Mouse (Mus musculus) liver, embryonic 12.5 days (tissue): ENCODE measurements around the gene Paf1. TPM values are rescaled to one million over a fixed set of nuclear protein-coding genes. Genes with fewer than 3 reads are reported as not detected.

Source experiments
- ATAC-seq: fragments of 200-750 bp; cut with Nextera tagmentation; 2 replicates; pipeline ENCODE4 v1.8.0; 2017; ENCODE audit warnings: moderate number of reproducible peaks, mild to moderate bottlenecking, moderate library complexity
- H3K27ac ChIP-seq: fragments of 300-500 bp; sonication (generic); 2 replicates; pipeline ENCODE4 v1.5.1; 2016; ENCODE audit warnings: mild to moderate bottlenecking
- H3K27me3 ChIP-seq: fragments of 300-500 bp; sonication (generic); replicated peaks from 2 replicates; pipeline ENCODE4 v1.6.1; 2016; ENCODE audit warnings: mild to moderate bottlenecking, moderate library complexity
- H3K36me3 ChIP-seq: fragments of 300-500 bp; sonication (generic); 2 replicates; pipeline ENCODE4 v1.6.1; 2016; ENCODE audit warnings: mild to moderate bottlenecking, moderate library complexity
- H3K4me1 ChIP-seq: fragments of 300-500 bp; sonication (generic); 2 replicates; pipeline ENCODE4 v1.6.1; 2016
- H3K4me2 ChIP-seq: fragments of 300-500 bp; sonication (generic); 2 replicates; pipeline ENCODE4 v1.6.1; 2016; ENCODE audit warnings: mild to moderate bottlenecking, moderate library complexity
- H3K4me3 ChIP-seq: fragments of 300-500 bp; sonication (generic); 2 replicates; pipeline ENCODE4 v1.5.1; 2016; ENCODE audit warnings: mild to moderate bottlenecking, moderate library complexity
- H3K9ac ChIP-seq: fragments of 300-500 bp; sonication (generic); 2 replicates; pipeline ENCODE4 v1.6.1; 2016; ENCODE audit warnings: mild to moderate bottlenecking, moderate library complexity
- H3K9me3 ChIP-seq: fragments of 300-500 bp; sonication (generic); replicated peaks from 2 replicates; pipeline ENCODE4 v1.6.1; 2016; ENCODE audit warnings: mild to moderate bottlenecking, moderate library complexity
- WGBS: fragments of 180-500 bp; shearing (Covaris S2); methylation state at CpG from one replicate; pipeline ENCODE4 v1.1.7; 2016; ENCODE audit not compliant: insufficient replicate concordance; 5-methylcytosine and 5-hydroxymethylcytosine counted together
- polyA plus RNA-seq: library from polyadenylated mRNA; unstranded; fragments of >200 nt; fragmentation: Nextera tagmentation; extraction: Ambion mirVana; gene quantifications from 2 replicates; pipeline ENCODE4 v1.2.1, GENCODE M21; 2016

Gene Paf1
- polyA plus RNA-seq, 1 experiment from 2014 or later, result 42.4 TPM

GRCm38 (mm10) chr7:28357984-28358383 is 34.8 kb upstream of the Paf1 start:
- Histone ChIP-seq H3K36me3 (peaks cover 61% of the 10 kb centered on the region), H3K27ac (peak overlapping the region; percentile 70), H3K9ac (no peak overlapping the region)

GRCm38 (mm10) chr7:28358431-28358830 is 34.3 kb upstream of the Paf1 start:
- no peaks in the 10 kb centered on the region for H3K27me3 ChIP-seq
- no peak overlapping the region for H3K9ac ChIP-seq
- H3K4me3 ChIP-seq, result no peak overlapping the region
- WGBS, result 52% methylated on average over 7 of the region's 7 CpGs
- H3K4me1 ChIP-seq, result peaks cover 36% of the 10 kb centered on the region
- H3K9me3 ChIP-seq, result no peaks in the 10 kb centered on the region
- peak overlapping the region; percentile 70 for H3K27ac ChIP-seq
- ATAC-seq, result no peak
- H3K36me3 ChIP-seq, result peaks cover 56% of the 10 kb centered on the region
- no peak overlapping the region for H3K4me2 ChIP-seq

More at GRCm38 (mm10) chr7:28357984-28358383, 34.8 kb upstream of the Paf1 start:
- Histone ChIP-seq H3K4me2 (peak overlapping the region; percentile 4; the same call in 1 of the 2 replicates), H3K9me3 (no peaks in the 10 kb centered on the region), H3K4me3 (no peak overlapping the region), H3K4me1 (peaks cover 41% of the 10 kb centered on the region), H3K27me3 (no peaks in the 10 kb centered on the region)
- peak; percentile 36; the same call in 1 of the 2 replicates for ATAC-seq
- WGBS, result 11% methylated on average over 5 of the region's 5 CpGs

- H3K27me3 ChIP-seq, result no peaks in the 10 kb centered on the region
- WGBS, result 87% methylated on average over 10 of the region's 10 CpGs
- ATAC-seq, result no peak
- H3K9ac ChIP-seq, result no peak overlapping the region
- no peaks in the 10 kb centered on the region for H3K9me3 ChIP-seq
- peaks cover 29% of the 10 kb centered on the region for H3K4me1 ChIP-seq
- no peak overlapping the region for H3K4me2 ChIP-seq
- peaks cover 54% of the 10 kb centered on the region for H3K36me3 ChIP-seq
- H3K4me3 ChIP-seq, result no peak overlapping the region
- no peak overlapping the region for H3K27ac ChIP-seq
These were observed 32.9 kb upstream of the Paf1 start for GRCm38 (mm10) chr7:28359854-28360253.

GRCm38 (mm10) chr7:28360291-28360690 is 32.5 kb upstream of the Paf1 start:
- peaks cover 55% of the 10 kb centered on the region for H3K36me3 ChIP-seq
- ATAC-seq, result no peak

GRCm38 (mm10) chr7:28361647-28362341 is 31.0 kb upstream of the Paf1 start:
- H3K4me1 ChIP-seq, result peaks cover 26% of the 10 kb centered on the region
- no peak overlapping the region for H3K4me2 ChIP-seq
- H3K36me3 ChIP-seq, result peaks cover 63% of the 10 kb centered on the region
- H3K9me3 ChIP-seq, result no peaks in the 10 kb centered on the region
- 77% methylated on average over 20 of the region's 20 CpGs for WGBS
- H3K9ac ChIP-seq, result no peak overlapping the region
- H3K27ac ChIP-seq, result no peak overlapping the region
- H3K4me3 ChIP-seq, result no peak overlapping the region
- ATAC-seq, result no peak
- H3K27me3 ChIP-seq, result no peaks in the 10 kb centered on the region

More at GRCm38 (mm10) chr7:28360291-28360690, 32.5 kb upstream of the Paf1 start:
- Histone ChIP-seq H3K9ac (no peak overlapping the region), H3K4me2 (no peak overlapping the region), H3K27ac (no peak overlapping the region), H3K4me3 (no peak overlapping the region), H3K9me3 (no peaks in the 10 kb centered on the region), H3K27me3 (no peaks in the 10 kb centered on the region), H3K4me1 (peaks cover 29% of the 10 kb centered on the region)
- 82% methylated on average over 6 of the region's 6 CpGs for WGBS

- H3K36me3 ChIP-seq, result peaks cover 69% of the 10 kb centered on the region
- no peaks in the 10 kb centered on the region for H3K27me3 ChIP-seq
- no peak overlapping the region for H3K4me3 ChIP-seq
- H3K9me3 ChIP-seq, result no peaks in the 10 kb centered on the region
- peaks cover 18% of the 10 kb centered on the region for H3K4me1 ChIP-seq
- WGBS, result 69% methylated on average over 16 of the region's 16 CpGs
- H3K9ac ChIP-seq, result no peak overlapping the region; the same call in 1 of the 2 replicates
- ATAC-seq, result no peak
- no peak overlapping the region for H3K4me2 ChIP-seq
- H3K27ac ChIP-seq, result no peak overlapping the region
These were observed 30.2 kb upstream of the Paf1 start for GRCm38 (mm10) chr7:28362441-28363060.

- H3K27me3 ChIP-seq, result peaks cover 18% of the 10 kb centered on the region
- WGBS, result 81% methylated on average over 16 of the region's 16 CpGs
- no peak overlapping the region for H3K4me3 ChIP-seq
- peaks cover 27% of the 10 kb centered on the region for H3K4me1 ChIP-seq
- ATAC-seq, result no peak
- peaks cover 53% of the 10 kb centered on the region for H3K36me3 ChIP-seq
- H3K9ac ChIP-seq, result no peak overlapping the region
- no peaks in the 10 kb centered on the region for H3K9me3 ChIP-seq
- H3K4me2 ChIP-seq, result no peak overlapping the region
- no peak overlapping the region for H3K27ac ChIP-seq
These were observed 25.0 kb upstream of the Paf1 start for GRCm38 (mm10) chr7:28367663-28368275.

- peaks cover 52% of the 10 kb centered on the region for H3K36me3 ChIP-seq
- peaks cover 30% of the 10 kb centered on the region for H3K4me1 ChIP-seq
- H3K4me3 ChIP-seq, result no peak overlapping the region
- no peak overlapping the region for H3K9ac ChIP-seq
- H3K27ac ChIP-seq, result no peak overlapping the region
- H3K27me3 ChIP-seq, result peaks cover 18% of the 10 kb centered on the region
- no peak overlapping the region for H3K4me2 ChIP-seq
- WGBS, result 81% methylated on average over 16 of the region's 16 CpGs
- no peaks in the 10 kb centered on the region for H3K9me3 ChIP-seq
- ATAC-seq, result no peak
These were observed 24.4 kb upstream of the Paf1 start for GRCm38 (mm10) chr7:28368276-28368920.

GRCm38 (mm10) chr7:28370051-28370450 is 22.7 kb upstream of the Paf1 start:
- WGBS, result 86% methylated on average over 14 of the region's 14 CpGs
- peak overlapping the region; percentile 94; the same call in 1 of the 2 replicates for H3K4me2 ChIP-seq
- peaks cover 38% of the 10 kb centered on the region for H3K36me3 ChIP-seq
- peaks cover 18% of the 10 kb centered on the region for H3K27me3 ChIP-seq
- no peak overlapping the region for H3K9ac ChIP-seq
- H3K4me1 ChIP-seq, result peaks cover 46% of the 10 kb centered on the region
- no peak for ATAC-seq
- H3K9me3 ChIP-seq, result no peaks in the 10 kb centered on the region
- no peak overlapping the region for H3K27ac ChIP-seq
- H3K4me3 ChIP-seq, result peak overlapping the region; percentile 71; the same call in 1 of the 2 replicates

GRCm38 (mm10) chr7:28370977-28371513 is 21.7 kb upstream of the Paf1 start:
- no peaks in the 10 kb centered on the region for H3K9me3 ChIP-seq
- peaks cover 18% of the 10 kb centered on the region for H3K27me3 ChIP-seq
- peak overlapping the region; percentile 71 for H3K4me3 ChIP-seq
- peak overlapping the region; percentile 87 for H3K27ac ChIP-seq
- peak overlapping the region; percentile 79 for H3K9ac ChIP-seq
- H3K36me3 ChIP-seq, result peaks cover 30% of the 10 kb centered on the region
- ATAC-seq, result no peak
- H3K4me2 ChIP-seq, result peak overlapping the region; percentile 94
- WGBS, result 15% methylated on average over 11 of the region's 11 CpGs
- H3K4me1 ChIP-seq, result peaks cover 54% of the 10 kb centered on the region

GRCm38 (mm10) chr7:28371514-28371989 is 21.2 kb upstream of the Paf1 start:
- H3K4me2 ChIP-seq, result peak overlapping the region; percentile 94
- H3K27me3 ChIP-seq, result peaks cover 18% of the 10 kb centered on the region
- ATAC-seq, result no peak
- peak overlapping the region; percentile 87 for H3K27ac ChIP-seq
- peak overlapping the region; percentile 79 for H3K9ac ChIP-seq
- H3K4me3 ChIP-seq, result peak overlapping the region; percentile 71
- 2% methylated on average over 33 of the region's 43 CpGs for WGBS
- H3K36me3 ChIP-seq, result peaks cover 28% of the 10 kb centered on the region
- peaks cover 59% of the 10 kb centered on the region for H3K4me1 ChIP-seq
- H3K9me3 ChIP-seq, result no peaks in the 10 kb centered on the region
